Mouse (Mus musculus): ENCODE measurements around the gene Flt3l. TPM values are rescaled to one million over a fixed set of nuclear protein-coding genes. Genes with fewer than 3 reads are reported as not detected.
"Not testable (repeated sequence)": the region's sequence is repeated elsewhere in the genome, so short reads cannot be mapped to it uniquely, and the experiment has no call there.

The Flt3l gene
- polyA plus RNA-seq, 1 experiment from 2014 or later = 2.0 TPM

DNA sequence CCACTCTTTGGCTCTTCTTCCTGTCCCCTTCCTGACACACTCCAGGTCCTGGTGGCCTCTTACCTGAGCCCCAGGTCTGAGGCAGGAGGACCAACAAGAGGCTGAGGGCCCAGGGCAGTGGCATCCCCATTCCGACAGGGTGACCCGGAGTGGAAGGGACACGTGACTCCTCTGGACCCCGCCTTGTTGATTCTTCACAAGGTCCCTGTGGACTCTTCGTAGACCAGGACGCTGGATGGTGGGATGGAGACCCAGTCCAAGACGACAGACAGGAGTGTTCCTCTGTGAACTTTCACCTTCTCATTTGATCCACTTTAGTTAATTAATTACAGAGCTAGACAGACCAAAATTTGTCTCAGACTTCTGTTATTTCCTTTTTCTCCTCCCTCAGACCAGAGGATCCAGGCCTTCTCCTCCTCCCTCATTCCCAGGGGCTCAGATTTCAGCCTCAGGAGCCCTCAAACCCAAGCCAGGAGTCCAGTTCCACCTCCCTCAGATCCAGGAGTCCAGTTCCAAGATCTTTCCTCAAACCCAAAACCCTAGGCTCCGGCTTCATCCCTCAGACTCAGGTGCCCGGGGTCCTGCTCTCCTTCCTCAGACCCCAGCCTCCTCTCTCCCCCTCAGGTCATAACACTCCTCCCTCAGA lies 33.2 kb downstream of the Flt3l start:
- H3K4me3 ChIP-seq = peak overlapping the region; percentile 18; the same call in 1 of the 2 replicates
- peak overlapping the region; percentile 26 for H3K4me2 ChIP-seq
- 79% methylated on average over 9 of the region's 9 CpGs for WGBS
- no peaks in the 10 kb centered on the region for H3K36me3 ChIP-seq
- no peaks in the 10 kb centered on the region for H3K27me3 ChIP-seq
- H3K27ac ChIP-seq (replicated peaks) = peak overlapping the region; percentile 50; the same call in 1 of the 2 replicates
- no peak for ATAC-seq (ENCODE audit: low FRiP score, low read depth)
- H3K9ac ChIP-seq = no peak overlapping the region
- H3K9me3 ChIP-seq = no peaks in the 10 kb centered on the region
- H3K4me1 ChIP-seq (replicated peaks) = no peaks in the 10 kb centered on the region

DNA sequence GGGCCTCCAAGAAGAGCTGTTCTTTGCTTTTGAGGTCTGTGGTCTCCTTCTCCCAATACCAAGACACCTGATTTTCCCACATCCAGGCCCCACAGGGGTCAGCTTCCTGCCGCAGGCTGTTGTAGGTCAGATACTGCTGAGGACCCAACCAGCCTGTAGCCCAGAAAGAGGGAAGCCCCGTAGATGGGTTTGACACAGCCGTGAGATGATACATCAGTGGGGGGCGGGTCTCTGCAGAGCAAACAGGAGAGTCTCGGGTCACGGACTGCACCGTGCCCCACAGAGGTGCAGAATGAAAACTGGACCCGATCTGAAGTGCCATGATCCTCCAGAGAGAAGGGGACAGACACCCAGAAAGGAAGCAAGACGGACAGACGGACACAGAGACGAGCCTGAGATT lies 33.8 kb downstream of the Flt3l start:
- 84% methylated on average over 11 of the region's 11 CpGs for WGBS
- no peak overlapping the region for H3K9ac ChIP-seq
- H3K4me2 ChIP-seq = peak overlapping the region; percentile 26; the same call in 1 of the 2 replicates
- H3K36me3 ChIP-seq = no peaks in the 10 kb centered on the region
- no peaks in the 10 kb centered on the region for H3K9me3 ChIP-seq
- ATAC-seq (ENCODE audit: low FRiP score, low read depth) = no peak
- no peak overlapping the region for H3K4me3 ChIP-seq
- no peaks in the 10 kb centered on the region for H3K4me1 ChIP-seq (replicated peaks)
- H3K27ac ChIP-seq (replicated peaks) = no peak overlapping the region
- H3K27me3 ChIP-seq = no peaks in the 10 kb centered on the region

DNA sequence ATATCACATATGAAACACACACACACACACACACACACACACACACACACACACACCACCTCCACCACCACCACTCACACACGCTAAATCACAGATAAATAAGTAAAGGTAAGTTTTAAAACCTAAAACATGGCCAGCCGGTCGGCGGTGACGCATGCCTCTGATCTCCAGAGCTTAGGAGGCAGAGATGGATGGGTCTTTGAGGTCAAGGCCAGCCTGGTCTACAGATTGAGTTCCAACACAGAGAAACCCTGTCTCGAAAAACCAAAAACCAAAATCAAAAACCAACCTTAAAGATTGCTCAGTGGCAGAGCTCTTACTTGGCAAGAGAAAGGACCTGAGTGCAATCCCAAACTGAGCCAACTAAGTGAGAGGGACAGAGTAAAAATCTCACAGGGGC lies 36.2 kb downstream of the Flt3l start:
- ATAC-seq (ENCODE audit: low FRiP score, low read depth) = no peak
- no peaks in the 10 kb centered on the region for H3K36me3 ChIP-seq
- H3K4me1 ChIP-seq (replicated peaks) = no peaks in the 10 kb centered on the region
- no peaks in the 10 kb centered on the region for H3K9me3 ChIP-seq
- WGBS = 95% methylated on average over 6 of the region's 6 CpGs
- H3K4me2 ChIP-seq = no peak overlapping the region
- no peaks in the 10 kb centered on the region for H3K27me3 ChIP-seq
- H3K9ac ChIP-seq = no peak overlapping the region
- H3K4me3 ChIP-seq = no peak overlapping the region
- no peak overlapping the region for H3K27ac ChIP-seq (replicated peaks)

DNA sequence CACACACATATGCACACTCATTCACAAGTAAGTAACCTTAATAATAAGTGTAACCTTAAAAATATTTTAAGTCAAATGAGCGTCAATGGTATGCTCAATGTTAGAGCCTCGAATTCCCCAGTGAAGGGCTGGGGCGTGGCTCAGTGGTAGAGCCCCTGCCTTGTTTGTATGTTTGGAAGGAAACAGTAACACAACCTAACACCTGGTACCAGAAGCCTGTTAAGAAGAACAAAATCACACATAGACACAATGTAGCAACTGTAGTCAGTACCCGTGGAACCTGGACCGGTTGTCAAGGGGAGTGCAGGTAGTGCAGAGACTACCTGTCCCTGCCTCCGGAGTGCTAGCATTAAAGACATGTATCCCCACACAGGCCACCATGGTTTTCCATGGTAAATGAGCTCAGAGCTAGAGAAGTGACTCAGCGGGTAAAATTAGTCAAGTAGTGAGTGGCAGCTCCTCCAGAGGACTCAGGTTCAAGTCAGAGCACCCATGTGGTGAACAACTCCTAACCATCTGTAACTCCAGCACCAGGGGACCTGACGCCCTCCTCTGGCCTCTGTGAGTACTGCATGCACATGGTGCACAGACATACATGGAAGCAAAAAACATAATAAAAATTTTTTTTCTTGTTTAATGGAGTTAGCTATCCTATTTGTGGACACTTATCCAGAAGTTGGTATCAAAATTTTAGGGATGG lies 37.5 kb downstream of the Flt3l start:
- Histone ChIP-seq H3K27me3 (no peaks in the 10 kb centered on the region), H3K9me3 (no peaks in the 10 kb centered on the region), H3K36me3 (no peaks in the 10 kb centered on the region), H3K27ac (replicated peaks) (no peak overlapping the region), H3K4me3 (no peak overlapping the region), H3K4me1 (replicated peaks) (no peaks in the 10 kb centered on the region), H3K4me2 (no peak overlapping the region), H3K9ac (no peak overlapping the region)
- 87% methylated on average over 8 of the region's 8 CpGs for WGBS
- ATAC-seq (ENCODE audit: low FRiP score, low read depth) = no peak

DNA sequence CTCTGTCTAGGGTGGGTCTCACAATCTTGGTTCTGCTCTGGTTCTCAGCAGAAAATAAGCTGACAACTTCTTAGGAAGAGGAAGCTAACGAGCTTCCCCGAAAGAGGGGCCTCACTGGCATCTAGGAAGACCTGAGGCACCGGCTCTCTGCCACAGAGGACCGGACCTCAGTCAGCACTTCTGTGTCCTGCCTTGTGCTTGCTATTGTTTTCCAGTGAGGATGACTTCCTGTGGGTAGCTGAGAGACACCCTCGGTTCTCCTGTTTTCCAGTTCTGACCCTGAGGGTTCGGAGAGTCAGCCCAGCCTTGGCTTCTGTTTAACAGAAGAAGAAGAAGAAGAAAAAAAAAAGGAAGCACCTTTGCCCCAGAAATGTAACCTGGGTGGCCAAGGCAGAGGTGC lies 38.8 kb downstream of the Flt3l start:
- H3K9me3 ChIP-seq = no peaks in the 10 kb centered on the region
- no peak overlapping the region for H3K4me2 ChIP-seq
- no peaks in the 10 kb centered on the region for H3K27me3 ChIP-seq
- ATAC-seq (ENCODE audit: low FRiP score, low read depth) = no peak
- no peak overlapping the region for H3K4me3 ChIP-seq
- 85% methylated on average over 6 of the region's 6 CpGs for WGBS
- H3K36me3 ChIP-seq = no peaks in the 10 kb centered on the region
- no peak overlapping the region for H3K9ac ChIP-seq
- H3K27ac ChIP-seq (replicated peaks) = no peak overlapping the region
- no peaks in the 10 kb centered on the region for H3K4me1 ChIP-seq (replicated peaks)

DNA sequence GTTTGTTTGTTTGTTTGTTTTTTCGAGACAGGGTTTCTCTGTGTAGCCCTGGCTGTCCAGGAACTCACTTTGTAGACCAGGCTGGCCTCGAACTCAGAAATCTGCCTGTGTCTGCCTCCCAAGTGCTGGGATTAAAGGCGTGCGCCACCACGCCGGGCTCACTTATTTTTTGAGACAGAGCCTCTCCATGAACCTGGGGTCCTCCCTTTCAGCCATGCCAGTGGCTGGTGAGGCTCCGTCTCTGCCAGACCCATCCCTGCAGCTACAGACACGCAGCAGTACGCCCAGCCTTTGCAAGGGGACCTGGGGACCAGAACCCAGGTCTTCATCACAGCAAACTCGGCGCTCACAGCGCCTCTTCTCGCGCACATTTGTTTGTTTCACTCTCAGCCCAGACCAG lies 40.3 kb downstream of the Flt3l start:
- not testable (repeated sequence) for H3K27ac ChIP-seq (replicated peaks); H3K4me3 ChIP-seq; H3K4me2 ChIP-seq; H3K9ac ChIP-seq; H3K4me1 ChIP-seq (replicated peaks); H3K27me3 ChIP-seq; ATAC-seq (ENCODE audit: low FRiP score, low read depth); H3K9me3 ChIP-seq; H3K36me3 ChIP-seq
- 94% methylated on average over 14 of the region's 14 CpGs for WGBS

DNA sequence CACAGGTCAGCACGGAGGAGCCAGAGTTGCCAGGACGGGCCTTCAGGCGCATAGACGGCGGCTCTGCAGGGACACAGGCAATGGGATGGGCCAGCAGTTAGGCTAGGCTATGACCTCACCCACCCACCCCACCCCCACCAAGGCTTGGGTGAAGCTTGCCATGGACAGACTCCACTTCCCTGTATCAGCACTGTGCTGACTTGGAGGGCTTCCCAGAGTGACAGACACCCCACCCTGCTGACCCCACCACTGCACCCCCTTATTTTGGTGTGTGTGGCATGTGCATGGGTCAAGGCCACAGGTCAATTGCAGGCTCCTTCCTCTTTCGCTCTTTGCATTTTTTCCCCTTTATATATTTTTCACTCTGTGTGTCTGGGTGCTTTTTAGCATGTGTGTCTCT lies 40.9 kb downstream of the Flt3l start:
- H3K4me2 ChIP-seq = no peak overlapping the region
- no peak overlapping the region for H3K27ac ChIP-seq (replicated peaks)
- no peaks in the 10 kb centered on the region for H3K36me3 ChIP-seq
- no peak for ATAC-seq (ENCODE audit: low FRiP score, low read depth)
- no peak overlapping the region for H3K9ac ChIP-seq
- H3K9me3 ChIP-seq = no peaks in the 10 kb centered on the region
- 83% methylated on average over 6 of the region's 6 CpGs for WGBS
- H3K4me3 ChIP-seq = no peak overlapping the region
- no peaks in the 10 kb centered on the region for H3K27me3 ChIP-seq
- H3K4me1 ChIP-seq (replicated peaks) = peaks cover 5% of the 10 kb centered on the region; the same call in 1 of the 2 replicates

DNA sequence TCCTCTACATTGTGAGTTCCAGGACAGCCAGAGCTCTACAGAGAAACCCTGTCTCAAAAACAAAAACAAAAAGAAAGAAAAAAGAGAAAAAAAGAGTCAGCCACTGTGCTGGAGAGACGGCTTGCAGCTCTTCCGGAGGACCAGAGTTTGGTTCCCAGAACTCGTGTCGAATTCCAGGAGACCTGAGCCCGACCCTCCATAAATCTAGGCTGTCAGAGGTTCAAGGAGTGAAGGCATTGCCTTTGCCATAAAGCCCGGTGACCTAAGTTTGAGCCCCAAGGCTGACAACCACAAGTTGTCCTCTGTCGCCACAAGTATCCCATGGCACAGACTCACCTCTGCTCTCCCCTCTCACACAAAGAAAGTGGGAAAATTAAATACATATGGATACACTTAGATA lies 42.1 kb downstream of the Flt3l start:
- no peaks in the 10 kb centered on the region for H3K27me3 ChIP-seq
- WGBS = 40% methylated on average over 7 of the region's 7 CpGs
- no peak overlapping the region for H3K9ac ChIP-seq
- no peak overlapping the region for H3K27ac ChIP-seq (replicated peaks)
- ATAC-seq (ENCODE audit: low FRiP score, low read depth) = no peak
- no peak overlapping the region for H3K4me2 ChIP-seq
- peaks cover 5% of the 10 kb centered on the region; the same call in 1 of the 2 replicates for H3K4me1 ChIP-seq (replicated peaks)
- no peaks in the 10 kb centered on the region for H3K9me3 ChIP-seq
- H3K36me3 ChIP-seq = no peaks in the 10 kb centered on the region
- H3K4me3 ChIP-seq = no peak overlapping the region

DNA sequence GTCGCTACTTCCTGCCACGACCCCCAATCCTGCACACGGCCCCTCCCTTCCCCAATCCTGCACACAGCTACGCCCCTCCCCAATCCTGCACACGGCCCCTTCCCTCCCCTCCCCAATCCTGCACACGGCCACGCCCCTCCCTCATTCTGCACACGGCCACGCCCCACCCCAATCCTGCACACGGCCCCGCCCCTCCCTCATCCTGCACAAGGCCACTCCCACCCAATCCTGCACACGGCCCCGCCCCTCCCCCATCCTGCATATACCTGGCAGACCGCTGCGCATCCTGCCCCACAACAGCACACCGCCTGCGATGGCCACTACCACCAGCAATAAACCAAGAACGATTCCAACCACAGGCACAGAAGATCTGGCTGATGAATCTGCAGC lies 42.7 kb downstream of the Flt3l start:
- no peak overlapping the region for H3K27ac ChIP-seq (replicated peaks)
- no peaks in the 10 kb centered on the region for H3K36me3 ChIP-seq
- no peaks in the 10 kb centered on the region for H3K9me3 ChIP-seq
- no peak overlapping the region for H3K9ac ChIP-seq
- no peaks in the 10 kb centered on the region for H3K27me3 ChIP-seq
- H3K4me3 ChIP-seq = no peak overlapping the region
- peaks cover 5% of the 10 kb centered on the region; the same call in 1 of the 2 replicates for H3K4me1 ChIP-seq (replicated peaks)
- whole genome bisulfite sequencing = 41% methylated on average over 18 of the region's 18 CpGs
- no peak for ATAC-seq (ENCODE audit: low FRiP score, low read depth)
- H3K4me2 ChIP-seq = no peak overlapping the region

DNA sequence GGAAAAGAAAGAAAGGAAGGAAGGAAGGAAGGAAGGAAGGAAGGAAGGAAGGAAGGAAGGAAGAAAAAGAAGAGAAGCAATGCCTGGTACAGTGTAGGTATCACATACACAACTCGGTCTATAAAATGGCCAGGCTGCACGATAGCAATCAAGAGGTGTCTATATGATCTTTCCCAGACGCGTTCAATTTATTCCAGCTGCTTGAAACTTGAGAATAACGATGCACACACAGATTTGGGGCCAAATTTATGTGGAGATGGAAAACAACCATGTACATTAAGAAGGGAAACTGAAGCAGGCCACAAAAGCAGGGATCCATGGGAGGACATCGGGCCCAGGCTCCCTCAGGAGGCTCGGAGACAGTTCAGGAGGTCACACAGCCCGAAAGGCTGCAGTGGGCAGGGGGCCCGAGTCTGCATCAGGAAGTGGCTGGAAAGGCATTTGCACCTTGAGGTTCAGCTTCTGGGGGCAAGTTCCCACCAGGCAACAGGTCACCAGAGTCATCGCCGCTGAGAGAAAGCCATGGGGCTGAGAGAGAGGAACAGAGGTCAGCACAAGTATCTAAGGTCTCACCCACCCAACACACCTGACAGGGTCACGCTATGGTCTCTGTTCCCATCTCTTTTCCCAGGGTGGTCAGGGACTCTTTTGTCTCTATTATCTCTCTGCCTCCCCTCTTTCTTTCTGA lies 43.3 kb downstream of the Flt3l start:
- Histone ChIP-seq H3K4me2 (no peak overlapping the region), H3K27ac (replicated peaks) (no peak overlapping the region), H3K4me1 (replicated peaks) (peaks cover 5% of the 10 kb centered on the region; the same call in 1 of the 2 replicates), H3K36me3 (no peaks in the 10 kb centered on the region), H3K27me3 (no peaks in the 10 kb centered on the region), H3K9me3 (no peaks in the 10 kb centered on the region), H3K9ac (no peak overlapping the region), H3K4me3 (no peak overlapping the region)
- 65% methylated on average over 12 of the region's 12 CpGs for WGBS
- no peak for ATAC-seq (ENCODE audit: low FRiP score, low read depth)

DNA sequence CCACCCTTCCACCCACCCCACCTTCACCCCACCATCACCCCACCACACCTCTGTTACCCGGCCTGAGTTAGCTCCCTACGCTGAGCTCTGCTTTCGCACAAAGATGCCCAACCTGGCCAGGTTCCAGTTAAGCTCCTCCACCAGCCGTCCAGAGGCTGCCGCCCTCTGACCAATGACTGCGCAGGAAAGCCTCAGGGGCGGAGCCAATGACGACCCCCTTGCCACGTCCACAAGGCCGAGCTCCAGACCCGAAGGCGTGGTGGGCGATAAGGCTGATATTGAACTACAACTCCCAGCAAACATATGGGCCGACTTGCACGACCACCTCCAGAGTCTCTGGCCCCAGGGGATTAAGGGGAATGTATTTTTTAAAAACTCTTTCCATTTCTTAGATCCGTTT lies 44.2 kb downstream of the Flt3l start, which contains the start of gene Rcn3:
TSS of gene Rcn3 (minus strand) at position 174 of the 400 bp plus-strand sequence.
- H3K9ac ChIP-seq = 0 out of 2 replicates have a peak within 1 kb of the TSS, but pooled peaks have one; percentile 35
- peak; percentile 92 for ATAC-seq (ENCODE audit: low FRiP score, low read depth)
- no peaks in the 10 kb centered on the region for H3K9me3 ChIP-seq
- H3K4me2 ChIP-seq = peak within 1 kb of the TSS; percentile 64
- no peaks in the 10 kb centered on the region for H3K27me3 ChIP-seq
- H3K4me3 ChIP-seq = peak within 1 kb of the TSS; percentile 40
- peak within 1 kb of the TSS; percentile 24; the same call in 1 of the 2 replicates for H3K27ac ChIP-seq (replicated peaks)
- H3K36me3 ChIP-seq = no peaks in the 10 kb centered on the region
- H3K4me1 ChIP-seq (replicated peaks) = peaks cover 5% of the 10 kb centered on the region; the same call in 1 of the 2 replicates
- WGBS = under 1% methylated on average over 16 of the region's 16 CpGs

All from hindbrain, embryonic 15.5 days (tissue).